Mouse (Mus musculus) small intestine, adult 2 months (tissue): ENCODE measurements around the gene Epb41l4b. TPM values are rescaled to one million over a fixed set of nuclear protein-coding genes. Genes with fewer than 3 reads are reported as not detected.

ENCODE experiments used
- H3K27ac ChIP-seq: fragments of 200-500 bp; 2 replicates; pipeline ENCODE4 v1.5.1; 2012; ENCODE audit warnings: low read depth, low read length, control low read depth, inconsistent platforms; ENCODE audit not compliant: insufficient read depth
- H3K27me3 ChIP-seq: fragments of 200-500 bp; 2 replicates; pipeline ENCODE4 v1.6.1; 2012; ENCODE audit warnings: mild to moderate bottlenecking, moderate library complexity, low read length, inconsistent platforms; ENCODE audit not compliant: control insufficient read depth, insufficient read depth
- H3K36me3 ChIP-seq: fragments of 200-500 bp; 2 replicates; pipeline ENCODE4 v1.6.1; 2012; ENCODE audit warnings: mild to moderate bottlenecking, low read length, control low read depth, inconsistent platforms; ENCODE audit not compliant: control insufficient read depth, insufficient read depth
- H3K4me1 ChIP-seq: fragments of 200-500 bp; 2 replicates; pipeline ENCODE4 v1.6.1; 2012; ENCODE audit warnings: low read length, inconsistent platforms, mixed read lengths; ENCODE audit not compliant: control insufficient read depth, insufficient read depth, insufficient read length
- H3K4me3 ChIP-seq: fragments of 200-500 bp; 2 replicates; pipeline ENCODE4 v1.5.1; 2012; ENCODE audit warnings: low read depth, mild to moderate bottlenecking, control low read depth, inconsistent platforms, low read length, moderate library complexity
- CTCF ChIP-seq: fragments of 200-500 bp; IDR thresholded peaks from 2 replicates; pipeline ENCODE4 v1.5.1; 2012; ENCODE audit warnings: low read depth, mild to moderate bottlenecking, control low read depth, inconsistent platforms, low read length, moderate library complexity, mixed read lengths; ENCODE audit not compliant: insufficient replicate concordance, insufficient read length; ENCODE audit errors: extremely low read depth
- POLR2A ChIP-seq: fragments of 200-500 bp; IDR thresholded peaks from 2 replicates; pipeline ENCODE4 v1.6.1; 2012; ENCODE audit warnings: low read depth, mild to moderate bottlenecking, control low read depth, inconsistent platforms, low read length, moderate library complexity
- WGBS: fragments of 180-500 bp; shearing (Covaris S2); methylation state at CpG from one replicate; pipeline ENCODE4 v1.1.7; 2018; 5-methylcytosine and 5-hydroxymethylcytosine counted together
- polyA plus RNA-seq: library from polyadenylated mRNA; depleted of rRNA; stranded (reverse); fragments of >200 nt; gene quantifications from 2 replicates; pipeline ENCODE4 v1.2.3, GENCODE M21; 2012

Gene Epb41l4b
- polyA plus RNA-seq, 1 experiment = 81.4 TPM

DNA sequence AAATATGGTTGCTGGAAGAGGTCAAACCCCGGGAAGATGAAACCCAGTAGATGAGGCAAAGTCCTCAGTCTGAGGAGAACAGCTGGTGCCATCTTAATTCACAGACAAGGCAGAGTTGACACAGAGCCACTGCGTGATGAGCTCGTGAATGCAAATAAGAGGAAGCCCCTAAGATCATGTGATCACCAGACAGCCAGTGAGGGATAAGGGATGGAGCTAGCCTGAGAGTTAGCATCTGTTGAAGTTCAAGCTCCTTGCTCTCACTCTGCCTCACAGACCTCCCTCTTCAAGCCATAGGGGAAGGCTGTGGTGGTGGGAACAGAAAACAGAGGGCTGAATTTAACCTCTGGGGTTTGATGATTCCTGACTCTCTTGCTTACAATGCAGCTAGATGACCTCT lies 22.4 kb upstream of the Epb41l4b start:
- WGBS = 45% methylated on average over 3 of the region's 3 CpGs
- TF ChIP-seq CTCF (no peak), POLR2A (no peak)
- Histone ChIP-seq H3K27me3 (no peaks in the 10 kb centered on the region), H3K36me3 (no peaks in the 10 kb centered on the region), H3K27ac (no peak overlapping the region), H3K4me1 (peaks cover 9% of the 10 kb centered on the region; the same call in 1 of the 2 replicates), H3K4me3 (no peak overlapping the region)

GRCm38 (mm10) chr4:57164578-57165210 lies 21.5 kb upstream of the Epb41l4b start:
- Histone ChIP-seq H3K4me3 (no peak overlapping the region), H3K4me1 (peaks cover 12% of the 10 kb centered on the region; the same call in 1 of the 2 replicates), H3K27ac (no peak overlapping the region), H3K36me3 (no peaks in the 10 kb centered on the region), H3K27me3 (no peaks in the 10 kb centered on the region)
- WGBS = 63% methylated on average over 9 of the region's 9 CpGs
- no peak for TF ChIP-seq CTCF
- TF ChIP-seq POLR2A = no peak

GRCm38 (mm10) chr4:57162789-57163722 lies 19.8 kb upstream of the Epb41l4b start:
- TF ChIP-seq POLR2A = no peak
- TF ChIP-seq CTCF = no peak
- H3K36me3 ChIP-seq = no peaks in the 10 kb centered on the region
- no peaks in the 10 kb centered on the region for H3K27me3 ChIP-seq
- H3K4me1 ChIP-seq = peaks cover 12% of the 10 kb centered on the region; the same call in 1 of the 2 replicates
- H3K4me3 ChIP-seq = no peak overlapping the region
- WGBS = 74% methylated on average over 10 of the region's 10 CpGs
- no peak overlapping the region for H3K27ac ChIP-seq

DNA sequence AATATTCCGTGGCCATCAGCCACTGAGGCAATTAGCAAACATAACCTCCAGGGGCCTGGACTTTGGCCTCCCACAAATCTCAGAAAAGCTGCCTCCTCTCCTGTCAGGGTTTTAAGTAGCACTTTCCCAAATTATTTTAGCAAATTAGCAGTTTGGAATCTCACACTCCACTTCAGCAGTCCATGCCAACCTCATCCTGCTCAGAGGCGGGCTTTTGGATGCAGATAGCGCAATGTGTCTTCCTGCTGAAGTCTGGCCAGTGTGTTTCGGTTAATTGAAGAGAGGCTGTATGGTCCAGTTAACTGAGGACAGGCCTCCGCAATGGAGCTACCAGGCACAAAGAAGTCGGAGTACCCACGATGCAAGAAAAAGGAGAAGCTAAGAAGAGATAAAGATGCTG lies 17.3 kb upstream of the Epb41l4b start:
- 73% methylated on average over 7 of the region's 7 CpGs for WGBS
- no peaks in the 10 kb centered on the region for H3K27me3 ChIP-seq
- H3K27ac ChIP-seq = no peak overlapping the region
- H3K4me3 ChIP-seq = no peak overlapping the region
- H3K4me1 ChIP-seq = peaks cover 15% of the 10 kb centered on the region; the same call in 1 of the 2 replicates
- TF ChIP-seq CTCF (no peak), POLR2A (no peak)
- no peaks in the 10 kb centered on the region for H3K36me3 ChIP-seq

DNA sequence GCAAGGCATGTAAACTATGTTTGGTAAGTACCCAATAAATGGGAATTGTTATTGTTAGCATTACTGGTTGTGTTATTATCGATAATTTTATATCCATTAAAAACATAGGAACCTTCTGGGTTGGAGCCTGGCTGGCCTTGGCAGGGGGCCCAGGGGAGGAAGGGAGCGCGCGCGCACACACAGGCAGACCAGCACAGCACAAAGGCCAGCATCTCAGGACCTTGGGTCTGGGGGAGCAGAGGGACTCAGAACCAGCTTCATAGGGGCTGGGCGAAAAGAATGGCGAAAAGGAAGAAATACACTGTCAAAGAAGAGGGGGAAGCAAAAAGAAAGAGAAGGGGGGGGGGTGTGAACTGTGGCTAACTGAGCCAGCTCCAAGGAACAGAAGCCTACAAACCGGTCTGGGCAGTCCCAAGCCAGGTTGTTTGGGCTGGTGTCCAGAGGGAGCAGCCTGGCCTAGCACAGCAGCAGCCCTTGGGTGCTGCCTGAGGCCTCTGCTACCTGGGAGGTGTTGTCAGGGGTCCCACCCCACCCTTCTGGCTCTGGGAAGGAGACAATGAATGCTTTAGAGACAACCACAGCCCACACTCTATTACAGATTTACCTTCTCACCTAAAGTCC lies 13.4 kb upstream of the Epb41l4b start:
- H3K4me3 ChIP-seq = no peak overlapping the region
- no peaks in the 10 kb centered on the region for H3K27me3 ChIP-seq
- no peaks in the 10 kb centered on the region for H3K36me3 ChIP-seq
- TF ChIP-seq POLR2A (no peak), CTCF (no peak)
- WGBS = 32% methylated on average over 8 of the region's 8 CpGs
- H3K4me1 ChIP-seq = peaks cover 27% of the 10 kb centered on the region; the same call in 1 of the 2 replicates
- peak overlapping the region; percentile 43; the same call in 1 of the 2 replicates for H3K27ac ChIP-seq

DNA sequence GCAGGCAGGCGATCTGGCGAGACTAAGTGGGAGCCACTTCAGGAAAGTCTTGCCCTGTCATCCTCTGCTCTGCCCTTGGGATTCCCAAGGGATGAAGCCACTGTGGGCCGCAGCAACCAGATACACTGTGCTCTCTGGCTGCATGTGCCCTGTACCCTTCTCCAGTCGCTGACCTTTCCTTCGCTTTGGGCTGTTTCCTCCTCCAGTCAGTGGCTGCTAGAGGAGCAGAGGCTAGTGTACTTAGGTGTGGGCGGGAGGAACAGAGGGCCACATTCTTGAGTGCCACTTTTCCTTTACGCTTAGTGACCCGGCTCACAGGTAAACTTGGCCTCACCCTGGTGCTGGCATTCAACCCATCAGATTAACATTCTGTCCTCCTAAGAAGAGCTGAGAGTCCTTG lies 10.6 kb upstream of the Epb41l4b start:
- Histone ChIP-seq H3K4me1 (peaks cover 24% of the 10 kb centered on the region; the same call in 1 of the 2 replicates), H3K4me3 (peak overlapping the region; percentile 23), H3K27me3 (no peaks in the 10 kb centered on the region), H3K36me3 (no peaks in the 10 kb centered on the region), H3K27ac (peak overlapping the region; percentile 92)
- no peak for TF ChIP-seq POLR2A
- no peak for TF ChIP-seq CTCF
- 16% methylated on average over 8 of the region's 8 CpGs for WGBS
